Mouse (Mus musculus): Measurements from ENCODE around the gene Uncx.
A peak's percentile ranks its signal among the peaks of the same experiment; 100 is the strongest.

Uncx gene

GRCm38 (mm10) chr5:139543214-139543613 lies at the start of gene Uncx:
TSS of gene Uncx (plus strand) at chr5:139543494.
- peak; percentile 62 to 67 for DNase-seq

GRCm38 (mm10) chr5:139493690-139494089 lies 49.6 kb upstream of the Uncx start:
- no peak for DNase-seq

GRCm38 (mm10) chr5:139495019-139495669 lies 48.1 kb upstream of the Uncx start:
- DNase-seq: no peak

GRCm38 (mm10) chr5:139496939-139497338 lies 46.4 kb upstream of the Uncx start:
- DNase-seq: no peak

GRCm38 (mm10) chr5:139498791-139499190 lies 44.5 kb upstream of the Uncx start:
- DNase-seq: peak; percentile 79 to 84

GRCm38 (mm10) chr5:139502281-139502680 lies 41.0 kb upstream of the Uncx start:
- no peak for DNase-seq

GRCm38 (mm10) chr5:139505073-139505606 lies 38.2 kb upstream of the Uncx start:
- DNase-seq: peak; percentile 94 to 95

- peak; percentile 30 to 33 for DNase-seq
Observed at GRCm38 (mm10) chr5:139506207-139506606, 37.1 kb upstream of the Uncx start.

GRCm38 (mm10) chr5:139510682-139511366 lies 32.5 kb upstream of the Uncx start:
- peak; percentile 48 to 51 for DNase-seq

- peak; percentile 50 to 59 for DNase-seq
Observed at GRCm38 (mm10) chr5:139512201-139512600, 31.1 kb upstream of the Uncx start.

- peak; percentile 65 to 80 for DNase-seq
Observed at GRCm38 (mm10) chr5:139516281-139516680, 27.0 kb upstream of the Uncx start.

- peak; percentile 39 to 41 for DNase-seq
Observed at GRCm38 (mm10) chr5:139520069-139520834, 23.0 kb upstream of the Uncx start.

GRCm38 (mm10) chr5:139521987-139522386 lies 21.3 kb upstream of the Uncx start:
- no peak for DNase-seq

- DNase-seq: no peak
Observed at GRCm38 (mm10) chr5:139528851-139529250, 14.4 kb upstream of the Uncx start.

GRCm38 (mm10) chr5:139535386-139535919 lies 7.8 kb upstream of the Uncx start:
- DNase-seq: peak; percentile 90 to 93

GRCm38 (mm10) chr5:139536211-139536910 lies 6.9 kb upstream of the Uncx start:
- peak; percentile 98 to 99 for DNase-seq

GRCm38 (mm10) chr5:139536911-139537738 lies 6.2 kb upstream of the Uncx start:
- DNase-seq: peak; percentile 54 to 62

GRCm38 (mm10) chr5:139537739-139538135 lies 5.6 kb upstream of the Uncx start:
- peak; percentile 71 to 83 for DNase-seq

- peak; percentile 75 to 80 for DNase-seq
Observed at GRCm38 (mm10) chr5:139541151-139542042, 1.9 kb upstream of the Uncx start.

GRCm38 (mm10) chr5:139542043-139542365 lies 1.3 kb upstream of the Uncx start:
- peak; percentile 70 to 74 for DNase-seq
